Mouse (Mus musculus) CD4-positive, CD25-positive, alpha-beta regulatory T cell, adult 2 months (primary cell): ENCODE measurements around the gene Gm20388.
A peak's percentile ranks its signal among the peaks of the same experiment; 100 is the strongest.

ENCODE experiments used
- DNase-seq: peaks from one replicate; pipeline ENCODE4 v3.0.0-alpha.2; 2012; ENCODE audit warnings: low read depth, low spot score

Gm20388 gene

GRCm38 (mm10) chr8:122638601-122639000 lies 2728.0 kb downstream of the Gm20388 start:
- DNase-seq: no peak

- no peak for DNase-seq
These were observed 2729.0 kb downstream of the Gm20388 start for GRCm38 (mm10) chr8:122639521-122640248.

- no peak for DNase-seq
These were observed 2730.2 kb downstream of the Gm20388 start for GRCm38 (mm10) chr8:122640825-122641224.

- DNase-seq: no peak
These were observed 2730.8 kb downstream of the Gm20388 start for GRCm38 (mm10) chr8:122641406-122641805.

GRCm38 (mm10) chr8:122642071-122642470 lies 2731.4 kb downstream of the Gm20388 start:
- DNase-seq: no peak

GRCm38 (mm10) chr8:122644175-122644954 lies 2733.7 kb downstream of the Gm20388 start:
- no peak for DNase-seq

- DNase-seq: no peak
These were observed 2735.7 kb downstream of the Gm20388 start for GRCm38 (mm10) chr8:122646337-122646736.

GRCm38 (mm10) chr8:122648192-122648970 lies 2737.7 kb downstream of the Gm20388 start:
- no peak for DNase-seq

GRCm38 (mm10) chr8:122651326-122651921 lies 2740.8 kb downstream of the Gm20388 start:
- DNase-seq: no peak

GRCm38 (mm10) chr8:122652643-122653042 lies 2742.0 kb downstream of the Gm20388 start:
- no peak for DNase-seq

GRCm38 (mm10) chr8:122654768-122655167 lies 2744.1 kb downstream of the Gm20388 start:
- DNase-seq: no peak

GRCm38 (mm10) chr8:122656056-122656999 lies 2745.7 kb downstream of the Gm20388 start:
- DNase-seq: no peak

- DNase-seq: no peak
These were observed 2747.6 kb downstream of the Gm20388 start for GRCm38 (mm10) chr8:122658149-122658806.

GRCm38 (mm10) chr8:122658807-122659160 lies 2748.1 kb downstream of the Gm20388 start:
- no peak for DNase-seq

GRCm38 (mm10) chr8:122660022-122660421 lies 2749.4 kb downstream of the Gm20388 start:
- peak; percentile 59 for DNase-seq

GRCm38 (mm10) chr8:122661138-122661537 lies 2750.5 kb downstream of the Gm20388 start:
- no peak for DNase-seq

GRCm38 (mm10) chr8:122661894-122662293 lies 2751.3 kb downstream of the Gm20388 start:
- no peak for DNase-seq

GRCm38 (mm10) chr8:122663106-122663505 lies 2752.5 kb downstream of the Gm20388 start:
- no peak for DNase-seq

- DNase-seq: no peak
These were observed 2753.0 kb downstream of the Gm20388 start for GRCm38 (mm10) chr8:122663670-122664069.

- DNase-seq: no peak
These were observed 2754.6 kb downstream of the Gm20388 start for GRCm38 (mm10) chr8:122665221-122665620.
